Mouse (Mus musculus) cerebellum, adult 9-10 months (tissue): ENCODE measurements around the gene Olfr543.
"Not testable (repeated sequence)": the region's sequence is repeated elsewhere in the genome, so short reads cannot be mapped to it uniquely, and the experiment has no call there.

Experiments
- DNase-seq: peaks from one replicate; pipeline ENCODE4 v3.0.0; 2022

The Olfr543 gene

GRCm38 (mm10) chr7:102481579-102481978 is at the start of gene Olfr543:
Olfr543 (minus strand) TSS chr7:102481679.
- DNase-seq: no peak

GRCm38 (mm10) chr7:102529052-102529451 is 47.6 kb upstream of the Olfr543 start:
- no peak for DNase-seq

GRCm38 (mm10) chr7:102517051-102517335 is 35.5 kb upstream of the Olfr543 start:
- no peak for DNase-seq

- no peak for DNase-seq
These were observed 35.0 kb upstream of the Olfr543 start for GRCm38 (mm10) chr7:102516261-102517050.

DNA sequence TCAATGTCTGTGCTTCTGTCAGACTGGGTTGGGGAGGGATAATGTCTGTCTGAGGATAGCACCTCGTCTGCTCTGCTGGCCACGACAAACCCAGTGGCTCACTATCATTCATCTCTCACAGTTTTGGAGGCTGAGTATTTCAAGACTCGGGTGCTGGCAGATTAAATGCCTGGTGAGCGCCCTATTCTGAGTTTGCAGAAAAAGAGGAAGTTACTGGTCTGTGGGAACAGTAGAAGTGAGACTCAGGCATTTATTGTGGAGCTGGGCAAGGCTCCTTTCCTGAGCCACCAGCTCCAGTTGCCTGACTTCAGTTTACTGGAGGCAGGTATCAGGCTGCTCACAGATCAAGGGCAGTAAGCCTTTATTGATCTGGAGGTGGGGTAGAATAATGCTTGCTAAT is 32.7 kb upstream of the Olfr543 start:
- no peak for DNase-seq

DNA sequence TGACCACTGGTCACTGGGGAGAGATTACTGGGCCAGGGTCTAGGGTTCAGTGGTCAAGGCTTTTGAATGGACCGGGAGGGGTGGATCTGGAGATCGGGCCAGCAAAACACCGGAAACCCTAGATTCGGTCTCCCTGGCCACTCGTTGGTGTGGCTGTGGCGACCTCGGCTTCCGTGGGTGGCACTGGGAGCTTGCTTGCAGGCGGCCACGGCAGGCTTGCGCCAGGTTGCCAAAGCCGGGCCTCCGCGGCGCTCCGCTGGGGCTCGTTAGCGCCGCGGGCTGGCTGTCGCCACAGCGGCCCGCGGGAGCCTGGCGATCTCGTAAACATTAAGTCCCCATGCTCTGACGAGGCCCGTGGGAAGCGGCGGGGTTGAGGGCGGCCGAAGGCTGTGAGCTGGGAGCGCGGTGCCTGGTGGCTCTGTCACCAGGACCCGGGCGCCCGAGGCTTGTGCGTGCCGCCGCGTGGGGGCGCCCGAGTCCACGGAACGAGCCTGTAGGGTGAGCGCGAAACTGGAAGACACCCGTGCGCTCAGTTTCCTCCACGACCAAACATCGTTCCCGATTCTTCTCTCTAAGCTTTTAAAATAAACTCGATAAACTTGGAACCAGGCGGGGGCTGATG is 31.4 kb upstream of the Olfr543 start:
- DNase-seq: peak; percentile 81

GRCm38 (mm10) chr7:102511927-102512326 is 30.4 kb upstream of the Olfr543 start:
- no peak for DNase-seq

DNA sequence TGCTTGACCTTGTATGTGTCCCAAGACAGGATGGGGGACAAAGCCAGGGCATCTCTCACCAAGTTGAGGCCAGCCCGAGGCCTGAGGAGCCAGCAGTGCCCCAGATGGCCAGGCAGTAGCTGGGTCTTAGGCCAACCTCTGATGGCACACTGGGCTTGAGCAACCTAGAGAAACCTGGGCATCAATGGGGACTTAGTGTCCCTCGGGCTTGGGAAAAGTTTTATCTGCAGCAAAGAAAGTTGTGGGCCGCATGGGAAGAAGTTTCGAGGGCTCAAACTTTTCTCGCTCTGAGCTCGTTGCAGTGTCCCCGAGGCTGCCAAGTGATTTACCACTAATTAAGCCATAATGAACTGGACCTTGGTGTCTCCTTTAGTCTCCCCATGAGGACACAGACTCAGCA is 28.2 kb upstream of the Olfr543 start:
- no peak for DNase-seq

DNA sequence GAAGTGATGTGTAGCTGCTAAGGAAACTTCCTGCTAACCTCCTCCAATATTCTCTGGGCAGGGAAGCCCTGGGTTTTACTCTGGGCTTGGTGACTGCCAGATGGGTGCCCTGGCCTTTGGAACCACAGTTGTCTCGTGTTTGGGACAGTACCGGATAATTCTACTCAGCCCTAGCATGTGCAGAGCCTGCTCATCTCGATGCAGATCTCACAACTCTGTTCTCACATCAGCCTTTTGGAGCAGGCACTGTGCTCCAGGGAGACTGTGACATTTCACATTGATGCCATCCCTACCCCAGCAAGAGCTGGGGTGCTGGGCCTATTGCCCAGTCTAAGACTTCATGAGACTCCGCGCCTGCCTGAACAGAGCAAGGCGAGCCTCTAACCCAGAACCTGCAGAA is 27.2 kb upstream of the Olfr543 start:
- no peak for DNase-seq

GRCm38 (mm10) chr7:102508066-102508465 is 26.6 kb upstream of the Olfr543 start:
- DNase-seq: no peak

GRCm38 (mm10) chr7:102506848-102507247 is 25.4 kb upstream of the Olfr543 start:
- DNase-seq: peak; percentile 75

GRCm38 (mm10) chr7:102501986-102502385 is 20.5 kb upstream of the Olfr543 start:
- peak; percentile 73 for DNase-seq

DNA sequence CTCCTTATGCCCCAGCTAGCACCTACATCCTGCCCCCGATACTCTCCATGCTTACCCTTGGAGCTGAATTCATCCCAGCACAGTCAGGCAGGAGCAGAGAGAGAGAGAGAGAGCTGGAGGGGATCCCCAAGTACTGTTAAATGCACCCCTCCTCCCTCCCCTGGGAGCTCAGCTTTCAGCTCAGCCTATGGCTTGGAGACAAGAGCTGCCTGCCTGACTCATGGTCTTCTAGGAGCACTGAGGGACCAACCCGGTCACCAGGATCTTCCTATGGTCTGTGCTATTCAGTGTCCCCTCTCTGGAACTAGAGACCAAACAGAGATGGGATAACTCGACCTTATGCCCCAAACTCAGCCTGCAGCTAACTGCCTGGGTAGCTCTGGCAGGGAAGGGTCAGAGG is 18.0 kb upstream of the Olfr543 start, which contains the start of gene Olfr545:
TSS of gene Olfr545 (minus strand) at position 101 of the 400 bp plus-strand sequence.
- no peak for DNase-seq

DNA sequence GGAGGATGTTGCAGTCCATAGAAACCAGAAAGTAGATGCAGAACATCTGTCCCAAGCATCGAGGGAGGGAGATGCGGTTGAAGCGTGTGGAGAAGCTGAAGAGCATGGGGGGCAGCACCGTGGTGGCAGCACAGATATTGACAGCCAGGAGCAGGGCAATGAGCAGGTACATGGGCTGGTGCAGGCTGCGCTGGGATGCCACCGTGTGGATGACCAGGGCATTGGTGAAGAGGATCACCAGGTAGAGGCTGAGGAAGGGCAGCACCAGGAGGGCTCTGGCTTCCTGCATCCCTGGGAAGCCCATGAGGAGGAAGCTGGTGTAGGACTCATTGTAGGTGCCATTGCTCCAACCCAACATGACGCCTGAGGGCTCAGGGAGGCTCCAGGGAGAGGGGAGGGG is 12.9 kb upstream of the Olfr543 start:
- not testable (repeated sequence) for DNase-seq

- no peak for DNase-seq
These were observed 6.7 kb upstream of the Olfr543 start, which contains the start of gene Olfr544 for GRCm38 (mm10) chr7:102488161-102488560. Olfr544 (minus strand) TSS chr7:102488313.

DNA sequence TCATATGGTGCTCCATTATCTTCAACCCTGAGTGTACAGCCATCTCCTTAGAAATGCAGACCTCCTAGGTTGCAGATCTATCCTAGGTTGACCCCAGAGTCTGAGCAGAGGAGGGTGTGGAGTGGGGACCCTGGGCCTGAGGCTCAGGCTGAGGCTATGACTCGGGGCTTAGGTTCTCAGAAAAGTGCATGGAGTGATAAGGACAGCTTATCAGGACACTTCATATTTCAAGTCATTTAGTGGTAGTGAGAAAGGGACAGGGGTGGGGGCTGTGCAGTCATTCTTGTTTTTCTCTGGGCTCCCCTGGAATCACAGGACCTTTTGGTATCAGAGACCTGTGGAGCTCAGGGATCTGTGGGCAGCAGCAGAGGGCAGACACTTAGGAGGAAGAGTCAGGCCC is 4.6 kb upstream of the Olfr543 start:
- no peak for DNase-seq

DNA sequence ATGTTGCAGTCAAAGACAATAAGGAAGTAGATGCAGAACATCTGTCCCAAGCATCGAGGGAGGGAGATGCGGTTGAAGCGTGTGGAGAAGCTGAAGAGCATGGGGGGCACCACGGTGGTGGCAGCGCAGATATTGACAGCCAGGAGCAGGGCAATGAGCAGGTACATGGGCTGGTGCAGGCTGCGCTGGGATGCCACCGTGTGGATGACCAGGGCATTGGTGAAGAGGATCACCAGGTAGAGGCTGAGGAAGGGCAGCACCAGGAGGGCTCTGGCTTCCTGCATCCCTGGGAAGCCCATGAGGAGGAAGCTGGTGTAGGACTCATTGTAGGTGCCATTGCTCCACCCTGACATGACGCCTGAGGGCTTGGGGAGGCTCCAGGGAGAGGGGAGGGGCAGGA is 3.3 kb upstream of the Olfr543 start:
- DNase-seq: not testable (repeated sequence)

GRCm38 (mm10) chr7:102483665-102484064 is 2.2 kb upstream of the Olfr543 start:
- DNase-seq: no peak

GRCm38 (mm10) chr7:102480821-102481220 is 658 bp downstream of the Olfr543 start:
- no peak for DNase-seq

DNA sequence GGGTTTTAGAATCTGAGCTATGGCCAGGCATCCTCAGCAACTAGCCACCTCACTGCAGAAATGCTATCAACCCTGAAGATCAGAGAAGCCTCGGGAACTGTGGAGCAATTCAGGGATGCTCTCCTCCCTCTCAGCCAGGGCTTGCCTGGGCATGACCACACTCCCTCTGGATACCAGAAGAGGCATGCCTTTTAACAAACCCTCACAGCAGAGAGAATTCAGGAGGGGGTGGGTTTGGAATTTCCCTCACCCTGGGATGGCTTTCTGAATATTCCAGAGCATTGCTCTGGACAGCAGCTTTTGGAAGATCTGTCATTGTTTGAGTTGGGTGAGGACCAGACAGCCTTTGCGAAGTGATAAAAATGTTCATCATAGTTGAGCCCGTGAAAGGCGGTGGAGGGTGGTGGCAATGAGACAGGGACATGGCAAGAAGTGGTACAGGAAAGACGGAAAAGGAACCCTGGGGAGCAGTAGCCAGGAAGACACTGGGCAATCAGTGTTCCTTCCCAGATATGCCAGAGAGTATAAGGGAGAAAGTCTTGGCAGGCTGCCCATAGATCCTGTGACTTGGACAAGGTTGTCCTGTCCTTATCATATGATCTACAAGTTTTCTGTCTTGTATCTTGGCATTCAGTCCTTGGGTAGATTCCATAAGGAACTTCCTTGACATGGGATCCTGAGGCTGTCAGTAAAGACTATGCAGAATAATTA is 2.0 kb downstream of the Olfr543 start:
- no peak for DNase-seq

- DNase-seq: no peak
These were observed 2.6 kb downstream of the Olfr543 start for GRCm38 (mm10) chr7:102478926-102479325.

DNA sequence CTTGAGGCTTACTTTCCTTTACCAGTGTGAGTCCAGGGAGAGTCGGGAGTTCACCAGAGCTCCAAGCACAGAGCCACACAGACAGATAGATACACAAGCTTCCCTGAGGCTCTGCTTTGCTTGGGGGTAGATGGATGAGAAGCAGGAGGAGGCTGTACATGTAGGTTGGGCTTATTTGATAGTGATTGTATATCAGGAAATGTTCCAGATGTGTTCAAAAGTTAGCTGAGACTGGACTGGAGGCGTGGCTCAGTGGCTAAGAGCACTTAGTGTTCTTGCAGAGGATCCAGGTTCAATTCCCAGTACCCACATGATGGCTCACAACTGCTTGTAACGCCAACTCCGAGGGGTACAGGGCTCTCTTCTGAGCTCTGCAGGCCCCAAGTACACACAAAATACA is 3.1 kb downstream of the Olfr543 start:
- no peak for DNase-seq

GRCm38 (mm10) chr7:102477377-102477776 is 4.1 kb downstream of the Olfr543 start:
- no peak for DNase-seq

DNA sequence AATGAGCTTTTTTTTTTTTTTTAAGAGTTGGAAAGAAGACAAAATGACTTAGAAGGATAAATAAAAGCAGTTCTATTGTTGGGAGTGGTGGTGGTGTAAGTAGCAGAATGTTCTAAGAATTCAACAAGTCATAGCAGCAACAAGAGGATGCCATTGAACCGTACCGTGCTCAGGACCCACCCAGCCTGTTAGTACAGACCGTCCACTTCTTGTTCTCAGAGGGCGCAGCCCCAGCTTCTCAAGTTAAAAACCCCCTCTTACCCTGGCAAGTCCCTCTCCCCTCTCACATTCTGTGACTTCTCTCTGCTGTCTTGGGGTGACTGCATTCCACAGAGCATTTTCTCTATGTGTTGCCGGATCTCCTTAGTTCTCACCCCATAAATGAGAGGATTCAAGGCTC is 4.9 kb downstream of the Olfr543 start:
- no peak for DNase-seq
